Mouse (Mus musculus): ENCODE measurements at regions not wholly inside any gene's neighbourhood (a gene's known extent, or its start where the extent isn't known, plus 50 kb on each side); places are given as distances from the start of the nearest gene placed in this dataset.

DNA sequence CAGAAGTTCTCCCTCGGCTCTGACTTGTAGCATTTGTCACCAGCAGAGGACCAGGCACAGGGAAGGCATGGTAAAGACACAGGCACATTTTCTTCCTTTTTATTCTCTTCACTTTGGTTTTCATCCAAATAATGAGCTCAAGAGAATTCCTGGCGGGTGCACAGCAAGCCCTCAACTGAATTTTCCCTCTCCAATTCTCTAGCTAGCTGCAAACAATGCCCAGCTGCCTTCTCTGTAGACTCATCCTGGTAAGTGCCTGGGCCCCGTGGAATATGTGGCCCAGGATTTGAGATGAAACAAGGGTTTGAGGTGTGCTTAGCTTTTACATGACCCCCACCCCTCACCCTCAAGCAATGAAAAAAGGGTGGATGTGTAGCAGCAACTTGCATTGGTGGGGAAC, 90.4 kb downstream of the Otol1 start:
- TF ChIP-seq POLR2A (IDR thresholded peaks at IDR 0.05; ENCODE audit: insufficient read length, low read depth) = no peak
- TF ChIP-seq TCF12 (IDR thresholded peaks at IDR 0.05; ENCODE audit: insufficient read depth, poor library complexity, severe bottlenecking) = no peak
- TF ChIP-seq MYOD1 (IDR thresholded peaks at IDR 0.05; ENCODE audit: control insufficient read depth in 1 of 3, insufficient read length in 2 of 3, low read depth in 2 of 3) = no peak
- TF ChIP-seq SRF (IDR thresholded peaks at IDR 0.05; ENCODE audit: control insufficient read depth, insufficient read length, low read depth) = no peak
- no peak for TF ChIP-seq POLR2AphosphoS2 (IDR thresholded peaks at IDR 0.05; ENCODE audit: insufficient read length, low read depth)
- TF ChIP-seq E2F4 (IDR thresholded peaks at IDR 0.05; ENCODE audit: insufficient read depth) = no peak

All from myocyte (in vitro differentiated cells).